Mouse (Mus musculus) large intestine, adult 2 months (tissue): ENCODE measurements at regions not wholly inside any gene's neighbourhood (a gene's known extent, or its start where the extent isn't known, plus 50 kb on each side); places are given as distances from the start of the nearest gene placed in this dataset.
A peak's percentile ranks its signal among the peaks of the same experiment; 100 is the strongest.

ENCODE experiments used
- DNase-seq: peaks from one replicate; pipeline ENCODE4 v3.0.0-alpha.2; 2012; ENCODE audit warnings: low read depth, low spot score
- WGBS: fragments of 180-500 bp; shearing (Covaris S2); methylation state at CpG from one replicate; pipeline ENCODE4 v1.1.7; 2018; 5-methylcytosine and 5-hydroxymethylcytosine counted together

- WGBS: 63% methylated on average over 7 of the region's 7 CpGs
- DNase-seq: no peak
These were observed 348.9 kb downstream of the Dmrt2 start for GRCm38 (mm10) chr19:26021141-26021540.

- DNase-seq: no peak
- 28% methylated on average over 3 of the region's 3 CpGs for WGBS
These were observed 353.9 kb downstream of the Dmrt2 start for GRCm38 (mm10) chr19:26026103-26026502.

- peak; percentile 2 for DNase-seq
- 7% methylated on average over 7 of the region's 7 CpGs for WGBS
These were observed 365.1 kb downstream of the Dmrt2 start for GRCm38 (mm10) chr19:26037270-26037669.

- no peak for DNase-seq
- 58% methylated on average over 9 of the region's 9 CpGs for whole genome bisulfite sequencing
These were observed 379.4 kb downstream of the Dmrt2 start for GRCm38 (mm10) chr19:26051478-26052215.

GRCm38 (mm10) chr19:26059668-26060067 lies 387.5 kb downstream of the Dmrt2 start:
- WGBS: 77% methylated on average over 2 of the region's 2 CpGs
- DNase-seq: no peak

- 60% methylated on average over 2 of the region's 2 CpGs for WGBS
- no peak for DNase-seq
These were observed 396.3 kb downstream of the Dmrt2 start for GRCm38 (mm10) chr19:26068553-26068952.

- 83% methylated on average over 3 of the region's 3 CpGs for WGBS
These were observed 397.7 kb downstream of the Dmrt2 start for GRCm38 (mm10) chr19:26069908-26070307.

GRCm38 (mm10) chr19:26088318-26088717 lies 416.1 kb downstream of the Dmrt2 start:
- 35% methylated on average over 3 of the region's 3 CpGs for WGBS
- no peak for DNase-seq

More at GRCm38 (mm10) chr19:26069908-26070307, 397.7 kb downstream of the Dmrt2 start:
- DNase-seq: no peak

- WGBS: 85% methylated on average over 8 of the region's 8 CpGs
- no peak for DNase-seq
These were observed 419.2 kb downstream of the Dmrt2 start for GRCm38 (mm10) chr19:26091386-26091785.

- WGBS: 38% methylated on average over 1 of the region's 1 CpGs
These were observed 421.6 kb downstream of the Dmrt2 start for GRCm38 (mm10) chr19:26093844-26094243.

GRCm38 (mm10) chr19:26114326-26114725 lies 442.1 kb downstream of the Dmrt2 start:
- DNase-seq: no peak
- 83% methylated on average over 6 of the region's 6 CpGs for WGBS

More at GRCm38 (mm10) chr19:26093844-26094243, 421.6 kb downstream of the Dmrt2 start:
- DNase-seq: no peak

- WGBS: 50% methylated on average over 2 of the region's 2 CpGs
These were observed 456.2 kb downstream of the Dmrt2 start for GRCm38 (mm10) chr19:26128423-26128822.

GRCm38 (mm10) chr19:26134385-26134784 lies 462.2 kb downstream of the Dmrt2 start:
- 68% methylated on average over 4 of the region's 4 CpGs for WGBS
- DNase-seq: no peak

More at GRCm38 (mm10) chr19:26128423-26128822, 456.2 kb downstream of the Dmrt2 start:
- DNase-seq: no peak

- DNase-seq: no peak
- WGBS: 16% methylated on average over 2 of the region's 2 CpGs
These were observed 463.3 kb downstream of the Dmrt2 start for GRCm38 (mm10) chr19:26135398-26136104.

- WGBS: 33% methylated on average over 2 of the region's 2 CpGs
- no peak for DNase-seq
These were observed 464.2 kb upstream of the Smarca2 start for GRCm38 (mm10) chr19:26140647-26141046.

- no peak for DNase-seq
- 41% methylated on average over 2 of the region's 2 CpGs for WGBS
These were observed 461.3 kb upstream of the Smarca2 start for GRCm38 (mm10) chr19:26143539-26143938.

- no peak for DNase-seq
- WGBS: 72% methylated on average over 4 of the region's 4 CpGs
These were observed 453.6 kb upstream of the Smarca2 start for GRCm38 (mm10) chr19:26151216-26151615.

- WGBS: 26% methylated on average over 13 of the region's 13 CpGs
- DNase-seq: no peak
These were observed 439.9 kb upstream of the Smarca2 start for GRCm38 (mm10) chr19:26164993-26165392.

GRCm38 (mm10) chr19:26181774-26182173 lies 423.1 kb upstream of the Smarca2 start:
- DNase-seq: no peak
- WGBS: 21% methylated on average over 4 of the region's 4 CpGs

- 77% methylated on average over 7 of the region's 7 CpGs for WGBS
- no peak for DNase-seq
These were observed 419.8 kb upstream of the Smarca2 start for GRCm38 (mm10) chr19:26185012-26185411.

GRCm38 (mm10) chr19:26190803-26191202 lies 414.0 kb upstream of the Smarca2 start:
- no peak for DNase-seq
- 57% methylated on average over 1 of the region's 1 CpGs for WGBS
